In genomic region chr15:31614666-31615065, GRCm38 (mm10) we compare ENCODE assay signal across 24 mouse cellular contexts. TPM values are rescaled to one million over a fixed set of nuclear protein-coding genes. Genes with fewer than 3 reads are reported as not detected.
DNase-seq lines count a peak whose midpoint lies in the region; ATAC-seq and TF ChIP-seq lines count a peak whose summit lies in the region.
"Had no signal": no experiment of that assay in that cellular context is flagged by ENCODE, and none has a peak within 500 bp of the region (broad histone marks: within the 10 kb centered on the region; RNA-seq: fewer than 3 reads in every experiment).

No protein-coding gene starts in this region.

- H3K4me1 ChIP-seq in neural tube, embryonic 11.5 days (ENCODE audit: control insufficient read depth, insufficient read depth, low read length) = no peaks in the 10 kb centered on the region
- peaks cover 5% of the 10 kb centered on the region; the same call in 1 of the 2 replicates for H3K4me1 ChIP-seq in neural tube, embryonic 15.5 days
- H3K4me1 ChIP-seq in MEL (ENCODE audit: control insufficient read depth in 1 of 2, insufficient read depth in 2 of 2, low read length in 2 of 2) = peaks cover 12 to 21% of the 10 kb centered on the region in 2 experiments
- H3K4me1 ChIP-seq: forebrain, embryonic 13.5 days; forebrain, embryonic 15.5 days had no signal

- peaks cover 7% of the 10 kb centered on the region for H3K36me3 ChIP-seq in neural tube, embryonic 11.5 days (ENCODE audit: control insufficient read depth, insufficient read depth, low read length)
- H3K36me3 ChIP-seq in neural tube, embryonic 15.5 days = peaks cover 5% of the 10 kb centered on the region; the same call in 1 of the 2 replicates
- H3K36me3 ChIP-seq in MEL (ENCODE audit: control insufficient read depth in 1 of 2, insufficient read depth in 2 of 2, low read length in 2 of 2) = peaks cover 1 to 15% of the 10 kb centered on the region in 2 experiments; a peak in 3 of 4 replicates

- no peak overlapping the region for H3K4me3 ChIP-seq in neural tube, embryonic 11.5 days (ENCODE audit: low read depth, low read length)
- H3K4me3 ChIP-seq in neural tube, embryonic 15.5 days (replicated peaks) = no peak overlapping the region
- peak overlapping the region in 1 of 2 experiments; percentile 38; a peak in 1 of 4 replicates for H3K4me3 ChIP-seq in MEL (ENCODE audit: control insufficient read depth in 1 of 2, insufficient read depth in 1 of 2, low read depth in 2 of 2, low read length in 2 of 2)
- H3K4me3 ChIP-seq: embryonic facial prominence, embryonic 13.5 days; forebrain, embryonic 13.5 days; forebrain, embryonic 15.5 days had no signal

- no peak overlapping the region for H3K27ac ChIP-seq in neural tube, embryonic 11.5 days (ENCODE audit: low read depth, low read length)
- H3K27ac ChIP-seq in neural tube, embryonic 15.5 days (replicated peaks) = no peak overlapping the region
- H3K27ac ChIP-seq in MEL (ENCODE audit: control insufficient read depth, low read depth, low read length) = peak overlapping the region; percentile 42
- H3K27ac ChIP-seq: embryonic facial prominence, embryonic 13.5 days; forebrain, embryonic 13.5 days; forebrain, embryonic 15.5 days had no signal

- no peaks in the 10 kb centered on the region for H3K79me2 ChIP-seq in MEL (ENCODE audit: control insufficient read depth, insufficient read depth, low read length, poor library complexity)

- TF ChIP-seq CTCF in MEL (IDR thresholded peaks at IDR 0.05 in 2 of 3, conservative IDR thresholded peaks at IDR 0.05 in 1 of 3; ENCODE audit: control insufficient read depth in 1 of 3, insufficient read depth in 1 of 3, low read depth in 2 of 3, low read length in 3 of 3, poor library complexity in 1 of 3, severe bottlenecking in 1 of 3) = no peak

- no peak for TF ChIP-seq RAD21 in MEL (IDR thresholded peaks at IDR 0.05; ENCODE audit: low read depth, low read length)

- no peak for ATAC-seq in neural tube, embryonic 11.5 days (ENCODE audit: insufficient read depth, low FRiP score, low TSS enrichment)
- no peak for ATAC-seq in neural tube, embryonic 15.5 days (ENCODE audit: low FRiP score)
- ATAC-seq: activated CD4-positive, CD25-positive, alpha-beta regulatory T cell, adult 4 months; CD4-positive, CD25-positive, alpha-beta regulatory T cell, adult 4 months; forebrain, embryonic 15.5 days; Patski had no signal

- whole genome bisulfite sequencing in neural tube, embryonic 11.5 days = 85% methylated on average over 2 of the region's 2 CpGs
- 91% methylated on average over 2 of the region's 2 CpGs for WGBS in neural tube, embryonic 15.5 days

- DNase-seq in adrenal gland, postnatal 14 days = peak; percentile 25
- no peak for DNase-seq in adrenal gland, postnatal 4 days (ENCODE audit: low spot score in 2 of 2)
- DNase-seq in neural tube, embryonic 11.5 days (ENCODE audit: low spot score) = peak; percentile 7
- no peak for DNase-seq in MEL (ENCODE audit: low read depth, low spot score)
- no peak for DNase-seq in cerebellum, adult 11-12 months
- DNase-seq in embryo, embryonic 10.5 days (ENCODE audit: low spot score) = no peak
- DNase-seq: adrenal gland, postnatal 10 days; B cell, adult 2 months; cerebellum, adult 18-20 months; cerebellum, adult 8-10 months; cerebellum, adult 9-11 months; cerebellum, postnatal 14 days; cerebellum, postnatal 36 days; forebrain, postnatal 0 days had no signal

- TF ChIP-seq EP300 in MEL (IDR thresholded peaks at IDR 0.05; ENCODE audit: low read depth in 1 of 2, low read length in 2 of 2) = no peak

- H3K27me3 ChIP-seq in neural tube, embryonic 11.5 days (ENCODE audit: control insufficient read depth, insufficient read depth, low read length) = no peaks in the 10 kb centered on the region
- no peaks in the 10 kb centered on the region for H3K27me3 ChIP-seq in neural tube, embryonic 15.5 days (replicated peaks)
- H3K27me3 ChIP-seq in MEL (ENCODE audit: control insufficient read depth in 1 of 2, insufficient read depth in 2 of 2, low read length in 2 of 2) = no peaks in the 10 kb centered on the region
- H3K27me3 ChIP-seq: CH12.LX; embryonic facial prominence, embryonic 13.5 days; forebrain, embryonic 13.5 days; forebrain, embryonic 15.5 days; Patski had no signal

- H3K4me2 ChIP-seq in neural tube, embryonic 11.5 days (ENCODE audit: low read depth) = no peak overlapping the region
- H3K4me2 ChIP-seq in neural tube, embryonic 15.5 days = no peak overlapping the region
- H3K4me2 ChIP-seq: embryonic facial prominence, embryonic 13.5 days; forebrain, embryonic 13.5 days; forebrain, embryonic 15.5 days had no signal

- no peak for TF ChIP-seq POLR2A in MEL (IDR thresholded peaks at IDR 0.05; ENCODE audit: control insufficient read depth in 1 of 2, insufficient read depth in 1 of 2, low read depth in 1 of 2, low read length in 2 of 2, poor library complexity in 1 of 2)

- no peak overlapping the region for H3K9ac ChIP-seq in neural tube, embryonic 11.5 days (ENCODE audit: low read length)
- no peak overlapping the region for H3K9ac ChIP-seq in neural tube, embryonic 15.5 days (replicated peaks)
- no peak overlapping the region for H3K9ac ChIP-seq in MEL (ENCODE audit: control insufficient read depth, low read depth, low read length, poor library complexity, severe bottlenecking)
- H3K9ac ChIP-seq: embryonic facial prominence, embryonic 13.5 days; forebrain, embryonic 13.5 days; forebrain, embryonic 15.5 days; forebrain, postnatal 0 days had no signal

- no peaks in the 10 kb centered on the region for H3K9me3 ChIP-seq in neural tube, embryonic 11.5 days (ENCODE audit: control insufficient read depth, low read length)
- no peaks in the 10 kb centered on the region for H3K9me3 ChIP-seq in neural tube, embryonic 15.5 days (replicated peaks)
- H3K9me3 ChIP-seq in MEL (replicated peaks; ENCODE audit: insufficient read depth, low read length) = no peaks in the 10 kb centered on the region
- H3K9me3 ChIP-seq: embryonic facial prominence, embryonic 13.5 days; forebrain, embryonic 13.5 days; forebrain, embryonic 15.5 days; G1E had no signal

TF ChIP-seq in MEL, 35 proteins besides CTCF, POLR2A, EP300 and RAD21:
- TF ChIP-seq ETS1 (IDR thresholded peaks at IDR 0.05; ENCODE audit: low read depth, low read length) (no peak), MAFK (IDR thresholded peaks at IDR 0.05; ENCODE audit: borderline replicate concordance, low read depth, low read length) (no peak), SMC3 (IDR thresholded peaks at IDR 0.05; ENCODE audit: low read depth, low read length) (no peak), POLR2AphosphoS2 (IDR thresholded peaks at IDR 0.05; ENCODE audit: low read length) (no peak), NRF1 (IDR thresholded peaks at IDR 0.05; ENCODE audit: insufficient read depth, low read depth, low read length, poor library complexity, severe bottlenecking) (no peak), ZKSCAN1 (IDR thresholded peaks at IDR 0.05; ENCODE audit: low read depth, low read length) (no peak), MXI1 (IDR thresholded peaks at IDR 0.05; ENCODE audit: low read depth, low read length) (no peak), ZC3H11A (IDR thresholded peaks at IDR 0.05; ENCODE audit: low read depth, low read length) (no peak)

RNA-seq across cellular contexts. Expression of gene Fam173b, which starts 13.0 kb away (rescaled TPM):
- total RNA-seq in adrenal gland, postnatal 14 days (2021) = 17.1 and 21.7 TPM in 2 replicates
- 10 to 100 TPM; 17.1 to 17.4 TPM for total RNA-seq in adrenal gland, postnatal 4 days (2021)
- 13.6 and 15.8 TPM in 2 replicates for polyA plus RNA-seq in neural tube, embryonic 11.5 days (2014; fragmentation: Nextera tagmentation; extraction: Ambion mirVana)
- polyA plus RNA-seq in neural tube, embryonic 15.5 days (2015; fragmentation: Nextera tagmentation; extraction: Ambion mirVana) = 11.1 and 11.6 TPM in 2 replicates
- 26.2 and 29.2 TPM in 2 replicates for total RNA-seq in MEL (2012; rRNA removed)
- polyA plus RNA-seq in MEL (2012; ENCODE audit: insufficient read depth in 1 of 2, insufficient read length in 2 of 2, low read depth in 1 of 2, low replicate concordance in 2 of 2, missing spikeins in 1 of 2) = 10 to 100 TPM in 1 of 2 experiments, not detected in 1; 21.0 TPM

RNA-seq across cellular contexts. Expression of gene Cct5, which starts 13.1 kb away (rescaled TPM):
- 290 and 308 TPM in 2 replicates for total RNA-seq in adrenal gland, postnatal 14 days (2021)
- total RNA-seq in adrenal gland, postnatal 4 days (2021) = 100 to 1,000 TPM; 310 to 330 TPM
- 717 and 722 TPM in 2 replicates for polyA plus RNA-seq in neural tube, embryonic 11.5 days (2014; fragmentation: Nextera tagmentation; extraction: Ambion mirVana)
- polyA plus RNA-seq in neural tube, embryonic 15.5 days (2015; fragmentation: Nextera tagmentation; extraction: Ambion mirVana) = 473 and 502 TPM in 2 replicates
- 1,184 and 1,257 TPM in 2 replicates for total RNA-seq in MEL (2012; rRNA removed)
- 100 to 1,000 TPM; 396 to 798 TPM for polyA plus RNA-seq in MEL (2012; ENCODE audit: insufficient read depth in 1 of 2, insufficient read length in 2 of 2, low read depth in 1 of 2, low replicate concordance in 2 of 2, missing spikeins in 1 of 2)

RNA-seq across cellular contexts. Expression of gene Cmbl, which starts 49.5 kb away (rescaled TPM):
- 73.9 and 91.6 TPM in 2 replicates for total RNA-seq in adrenal gland, postnatal 14 days (2021)
- 100 to 1,000 TPM; 103 to 106 TPM for total RNA-seq in adrenal gland, postnatal 4 days (2021)
- 1.9 and 2.2 TPM in 2 replicates for polyA plus RNA-seq in neural tube, embryonic 11.5 days (2014; fragmentation: Nextera tagmentation; extraction: Ambion mirVana)
- polyA plus RNA-seq in neural tube, embryonic 15.5 days (2015; fragmentation: Nextera tagmentation; extraction: Ambion mirVana) = 6.9 and 7.7 TPM in 2 replicates
- 0.31 TPM in 1 of 2 replicates, not detected in the other for total RNA-seq in MEL (2012; rRNA removed)
- under 1 TPM in 1 of 2 experiments, not detected in 1; 0.22 TPM for polyA plus RNA-seq in MEL (2012; ENCODE audit: insufficient read depth in 1 of 2, insufficient read length in 2 of 2, low read depth in 1 of 2, low replicate concordance in 2 of 2, missing spikeins in 1 of 2)
- total RNA-seq: CH12.LX; common myeloid progenitor, adult 5-6 weeks; G1E had no signal
- polyA plus RNA-seq: CD4-positive, CD25-positive, alpha-beta regulatory T cell, adult 4 months; G1E had no signal

Comparison
In these comparisons a context has a peak if more than half of its experiments do, and no peak if none do; other contexts are left out.
1. DNase-seq: peak in adrenal gland, postnatal 14 days (single experiment) and neural tube, embryonic 11.5 days (single experiment); none in adrenal gland, postnatal 4 days (0 of 2), MEL (single experiment), cerebellum, adult 11-12 months (single experiment) and embryo, embryonic 10.5 days (single experiment).
2. RNA of gene Cmbl, which starts 49.5 kb away (total RNA-seq): 103 to 106 TPM in adrenal gland, postnatal 4 days and 73.9 to 91.6 TPM in adrenal gland, postnatal 14 days; 0.31 TPM in MEL; every median in the first group is over 10 times any median in the second.